Mouse (Mus musculus): ENCODE data around the gene Mvb12a.

- no peak for TF ChIP-seq GATA1 (IDR thresholded peaks at IDR 0.05; ENCODE audit: borderline replicate concordance, low read length)
- no peak for TF ChIP-seq TAL1 (conservative IDR thresholded peaks at IDR 0.05; ENCODE audit: low read depth, low read length)
- no peak for TF ChIP-seq CTCF (IDR thresholded peaks at IDR 0.05; ENCODE audit: low read depth, low read length)
Measured at GRCm38 (mm10) chr8:71568387-71568937, 25.7 kb downstream of the Mvb12a start, which contains the start of gene Slc27a1.
